Mouse (Mus musculus): ENCODE measurements around the gene Plaur.

Plaur gene

GRCm38 (mm10) chr7:24445266-24445926 is 16.9 kb upstream of the Plaur start:
- DNase-seq (ENCODE audit: low read depth, low spot score), result no peak

- DNase-seq (ENCODE audit: low read depth, low spot score), result no peak
Measured at GRCm38 (mm10) chr7:24446697-24447340, 15.5 kb upstream of the Plaur start.

GRCm38 (mm10) chr7:24448782-24449517 is 13.3 kb upstream of the Plaur start:
- no peak for DNase-seq (ENCODE audit: low read depth, low spot score)

GRCm38 (mm10) chr7:24450585-24451017 is 11.7 kb upstream of the Plaur start:
- DNase-seq (ENCODE audit: low read depth, low spot score), result no peak

DNA sequence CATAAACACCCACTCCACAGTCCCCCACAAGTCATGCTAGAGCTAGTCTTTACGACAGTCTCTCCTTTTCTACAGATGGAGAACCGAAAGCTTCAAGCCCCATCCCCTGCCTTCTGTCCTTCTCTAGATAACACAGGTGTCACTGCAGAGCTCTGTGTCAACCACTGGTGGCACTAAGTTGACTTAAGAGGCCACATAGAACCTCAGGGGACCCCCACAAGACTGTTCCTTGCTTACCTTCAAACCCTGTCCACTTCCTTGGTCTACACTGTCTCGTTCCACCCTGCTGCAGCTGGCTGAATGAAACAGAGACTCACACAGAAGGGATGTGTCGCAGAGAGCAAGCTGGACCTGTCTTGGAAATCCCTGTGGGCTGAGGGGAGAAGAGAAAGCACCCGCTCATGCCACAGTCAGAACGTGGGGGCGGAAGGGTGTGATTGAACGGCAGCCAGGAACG is 10.4 kb upstream of the Plaur start, which contains the start of gene Irgc1:
Irgc1 (minus strand) TSS at position 443 of the 457 bp plus-strand sequence.
- DNase-seq (ENCODE audit: low read depth, low spot score), result no peak

DNA sequence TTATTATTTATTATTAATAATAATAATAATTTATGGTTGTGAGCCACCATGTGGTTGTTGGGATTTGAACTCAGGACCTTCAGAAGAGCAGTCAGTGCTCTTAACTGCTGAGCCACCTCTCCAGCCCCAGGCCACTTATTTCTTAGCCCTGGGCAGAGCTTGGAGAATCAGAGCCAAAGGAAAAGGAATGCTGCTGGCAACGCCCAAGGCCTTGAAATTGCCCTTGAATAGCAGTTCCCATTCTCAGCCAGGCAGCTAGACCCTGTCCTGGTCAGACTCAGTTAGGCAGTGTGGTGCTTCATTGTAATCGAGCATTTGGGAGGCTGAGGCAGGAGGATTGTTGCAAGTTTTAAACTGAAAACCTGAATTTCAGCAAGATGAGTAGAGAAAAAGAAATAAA is 8.1 kb upstream of the Plaur start:
- no peak for DNase-seq (ENCODE audit: low read depth, low spot score)

GRCm38 (mm10) chr7:24455726-24456125 is 6.6 kb upstream of the Plaur start:
- no peak for DNase-seq (ENCODE audit: low read depth, low spot score)

- no peak for DNase-seq (ENCODE audit: low read depth, low spot score)
Measured at GRCm38 (mm10) chr7:24457726-24458370, 4.4 kb upstream of the Plaur start.

DNA sequence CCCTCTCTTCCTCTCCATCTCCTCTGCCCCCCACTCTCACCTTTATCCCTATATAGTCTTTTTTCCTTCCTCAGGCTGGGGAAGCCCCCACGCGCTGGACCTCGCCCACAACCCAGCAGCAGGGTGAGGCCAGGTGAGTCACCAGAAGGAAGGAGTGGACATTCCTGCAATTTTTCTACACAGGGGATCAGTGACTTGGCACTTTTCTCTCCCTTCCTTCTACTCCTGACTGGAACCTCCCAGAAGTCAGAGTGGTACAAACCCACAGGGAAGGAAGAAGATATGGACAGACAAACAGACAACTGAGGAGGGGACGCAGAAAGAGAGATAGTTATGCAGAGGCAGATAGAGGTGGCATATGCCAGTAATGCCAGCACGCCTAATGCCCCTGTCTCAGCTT is 2.8 kb upstream of the Plaur start:
- no peak for DNase-seq (ENCODE audit: low read depth, low spot score)

DNA sequence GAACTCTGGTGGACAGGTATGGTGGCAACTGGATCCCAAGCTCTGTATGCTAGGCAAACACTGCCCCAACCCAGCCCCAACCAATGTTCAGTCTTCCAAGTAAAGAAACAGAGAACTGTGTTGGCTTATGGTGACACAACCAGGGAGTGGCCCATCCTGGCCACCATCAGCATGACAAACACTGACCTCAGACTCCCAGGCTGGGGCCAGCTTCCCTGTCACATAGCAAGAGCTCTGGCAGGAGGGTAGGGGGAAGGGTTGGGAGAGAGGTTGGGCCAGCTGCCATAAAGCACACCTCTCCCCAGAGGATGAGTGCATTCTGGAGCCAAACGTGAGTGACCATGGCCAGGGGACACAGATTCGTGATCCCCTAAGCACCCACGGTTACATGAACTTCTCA is 2.4 kb upstream of the Plaur start:
- no peak for DNase-seq (ENCODE audit: low read depth, low spot score)

GRCm38 (mm10) chr7:24461376-24462051 is 770 bp upstream of the Plaur start:
- DNase-seq (ENCODE audit: low read depth, low spot score), result no peak

GRCm38 (mm10) chr7:24466835-24467234 is 4.6 kb downstream of the Plaur start:
- no peak for DNase-seq (ENCODE audit: low read depth, low spot score)

DNA sequence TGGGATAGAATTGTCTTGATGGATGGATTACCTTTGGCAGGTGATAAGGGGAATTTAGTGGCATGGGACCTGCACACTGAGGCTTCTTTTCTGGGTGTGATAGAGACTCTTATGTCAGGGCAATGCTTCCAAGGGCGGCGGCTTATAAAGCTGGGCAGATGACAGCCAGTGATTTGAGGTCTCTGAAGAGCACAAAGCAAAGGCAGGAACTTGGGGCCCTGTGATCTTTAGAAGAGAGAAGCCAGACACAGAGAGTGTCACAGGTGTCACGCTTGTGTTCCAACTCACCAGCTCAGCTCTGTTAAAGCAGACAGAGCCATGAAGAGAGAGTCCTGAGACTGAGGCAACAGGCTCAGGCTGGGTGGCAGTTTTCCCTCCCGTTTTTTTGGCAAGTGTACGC is 5.6 kb downstream of the Plaur start:
- no peak for DNase-seq (ENCODE audit: low read depth, low spot score)

- DNase-seq (ENCODE audit: low read depth, low spot score), result no peak
Measured at GRCm38 (mm10) chr7:24469126-24469525, 6.8 kb downstream of the Plaur start.

- no peak for DNase-seq (ENCODE audit: low read depth, low spot score)
Measured at GRCm38 (mm10) chr7:24470356-24470755, 8.1 kb downstream of the Plaur start.

- DNase-seq (ENCODE audit: low read depth, low spot score), result no peak
Measured at GRCm38 (mm10) chr7:24472442-24472841, 10.2 kb downstream of the Plaur start.

DNA sequence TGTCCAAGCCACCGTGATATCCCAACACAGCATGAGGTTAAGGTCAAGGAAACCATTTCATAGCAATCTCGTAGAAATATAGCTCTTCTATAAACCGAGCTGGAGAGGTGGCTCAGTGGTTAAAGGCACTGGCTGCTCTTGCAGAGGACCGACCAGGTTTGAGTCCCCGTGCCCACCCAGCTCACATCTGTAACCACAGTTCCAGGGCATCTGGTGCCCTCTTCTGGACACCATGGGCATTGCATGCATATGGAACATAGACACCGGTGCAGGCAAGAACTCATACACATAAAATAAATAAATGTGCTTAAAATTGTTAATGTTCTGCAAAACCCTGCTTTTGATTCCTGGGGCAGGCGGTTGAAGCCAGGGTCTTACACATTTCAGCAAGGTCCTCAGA is 10.7 kb downstream of the Plaur start:
- DNase-seq (ENCODE audit: low read depth, low spot score), result no peak

DNA sequence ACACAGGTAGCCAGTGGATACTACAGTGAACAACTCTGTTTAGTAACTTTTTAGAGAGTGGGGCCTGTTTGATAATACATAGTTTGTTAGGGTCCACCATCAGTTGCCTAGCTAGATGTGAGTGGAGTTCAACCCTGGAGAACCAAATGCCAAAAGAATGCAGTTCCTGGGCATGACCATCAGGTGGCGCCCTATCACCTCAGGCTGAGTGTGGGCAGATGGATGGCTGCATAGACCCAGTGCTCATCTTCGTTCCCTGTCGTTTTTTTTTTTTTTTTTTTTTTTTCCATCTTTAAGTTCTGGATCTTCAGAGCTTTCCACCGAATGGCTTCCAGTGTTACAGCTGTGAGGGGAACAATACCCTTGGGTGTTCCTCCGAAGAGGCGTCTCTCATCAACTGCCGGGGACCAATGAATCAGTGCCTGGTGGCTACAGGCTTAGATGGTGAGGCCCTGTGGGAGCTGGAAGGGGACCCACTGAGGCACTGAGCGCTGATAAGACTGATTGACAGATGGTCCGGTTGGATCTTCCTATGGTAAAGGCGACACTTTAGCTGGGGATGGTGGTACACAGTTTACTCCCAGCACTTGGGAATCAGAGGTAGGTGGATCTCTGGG is 11.7 kb downstream of the Plaur start:
- no peak for DNase-seq (ENCODE audit: low read depth, low spot score)

- DNase-seq (ENCODE audit: low read depth, low spot score), result no peak
Measured at GRCm38 (mm10) chr7:24474811-24475506, 12.7 kb downstream of the Plaur start.

- no peak for DNase-seq (ENCODE audit: low read depth, low spot score)
Measured at GRCm38 (mm10) chr7:24476338-24476737, 14.1 kb downstream of the Plaur start.
